Mouse (Mus musculus) midbrain, embryonic 15.5 days (tissue): ENCODE data around the gene Icos. TPM values are rescaled to one million over a fixed set of nuclear protein-coding genes. Genes with fewer than 3 reads are reported as not detected.
A peak's percentile ranks its signal among the peaks of the same experiment; 100 is the strongest.

Source experiments
- ATAC-seq: fragments of 200-750 bp; cut with Nextera tagmentation; replicated peaks from 2 replicates; pipeline ENCODE4 v1.8.0; 2017; ENCODE audit warnings: moderate TSS enrichment
- H3K27ac ChIP-seq: fragments of 300-500 bp; sonication (generic); 2 replicates; pipeline ENCODE4 v1.5.1; 2015; ENCODE audit warnings: mild to moderate bottlenecking, inconsistent platforms
- H3K27me3 ChIP-seq: fragments of 300-500 bp; sonication (generic); replicated peaks from 2 replicates; pipeline ENCODE4 v1.6.1; 2015; ENCODE audit warnings: inconsistent platforms
- H3K36me3 ChIP-seq: fragments of 300-500 bp; sonication (generic); replicated peaks from 2 replicates; pipeline ENCODE4 v1.6.1; 2015; ENCODE audit warnings: inconsistent platforms
- H3K4me1 ChIP-seq: fragments of 300-500 bp; sonication (generic); 2 replicates; pipeline ENCODE4 v1.6.1; 2015; ENCODE audit warnings: inconsistent platforms
- H3K4me2 ChIP-seq: fragments of 300-500 bp; sonication (generic); 2 replicates; pipeline ENCODE4 v1.6.1; 2015; ENCODE audit warnings: inconsistent platforms, mild to moderate bottlenecking, moderate library complexity
- H3K4me3 ChIP-seq: fragments of 300-500 bp; sonication (generic); 2 replicates; pipeline ENCODE4 v1.5.1; 2015; ENCODE audit warnings: mild to moderate bottlenecking, inconsistent platforms
- H3K9ac ChIP-seq: fragments of 300-500 bp; sonication (generic); 2 replicates; pipeline ENCODE4 v1.6.1; 2015; ENCODE audit warnings: mild to moderate bottlenecking, inconsistent platforms
- H3K9me3 ChIP-seq: fragments of 300-500 bp; sonication (generic); 2 replicates; pipeline ENCODE4 v1.6.1; 2016; ENCODE audit warnings: inconsistent platforms
- WGBS: fragments of 180-500 bp; shearing (Covaris S2); methylation state at CpG from one replicate; pipeline ENCODE4 v1.1.7; 2015; ENCODE audit warnings: mixed read lengths; 5-methylcytosine and 5-hydroxymethylcytosine counted together
- polyA plus RNA-seq: library from polyadenylated mRNA; unstranded; fragments of >200 nt; fragmentation: Nextera tagmentation; extraction: Ambion mirVana; gene quantifications from 2 replicates; pipeline ENCODE4 v1.2.1, GENCODE M21; 2015

The Icos gene
- polyA plus RNA-seq, 1 experiment from 2014 or later = not detected

DNA sequence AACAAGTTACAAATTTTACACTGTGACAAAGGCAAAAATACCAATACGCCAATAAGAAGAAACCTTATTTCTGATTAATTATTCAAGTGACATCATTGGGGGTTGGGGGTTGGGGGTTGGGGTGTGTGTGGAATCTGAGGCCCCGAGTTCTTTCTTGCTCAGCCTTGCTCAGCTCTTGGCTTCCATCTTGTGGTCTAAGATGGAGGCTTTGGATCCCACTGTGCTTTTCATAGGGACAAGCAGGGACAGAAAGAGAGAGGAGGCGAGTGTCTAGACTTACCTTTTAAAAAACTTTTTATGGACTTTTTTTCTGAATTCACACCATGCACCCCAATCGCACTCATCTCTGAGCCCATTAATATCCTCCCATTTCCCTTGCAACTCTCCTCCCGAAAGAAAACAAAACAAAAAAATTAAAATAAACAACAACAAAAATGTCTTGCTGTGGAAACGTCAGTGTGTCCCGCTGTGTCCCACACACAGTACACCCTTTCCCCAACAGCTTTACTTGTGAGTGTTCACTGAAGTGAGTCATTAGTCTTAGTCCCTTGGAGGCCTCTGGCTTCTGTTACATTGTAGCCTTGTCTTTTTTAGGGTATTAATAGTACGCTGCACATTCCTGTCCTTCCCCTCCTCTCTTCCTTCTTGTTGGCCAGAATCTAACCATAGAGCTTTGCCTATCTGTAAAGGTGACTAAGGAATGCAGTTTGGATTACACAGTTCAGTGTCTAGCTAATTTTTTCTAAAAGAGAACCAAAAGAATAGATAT lies 31.9 kb upstream of the Icos start:
- Histone ChIP-seq H3K9ac (no peak overlapping the region), H3K27me3 (no peaks in the 10 kb centered on the region), H3K4me3 (no peak overlapping the region), H3K27ac (no peak overlapping the region), H3K9me3 (no peaks in the 10 kb centered on the region), H3K36me3 (no peaks in the 10 kb centered on the region), H3K4me2 (no peak overlapping the region), H3K4me1 (no peaks in the 10 kb centered on the region)
- WGBS = 83% methylated on average over 8 of the region's 8 CpGs
- ATAC-seq = no peak

DNA sequence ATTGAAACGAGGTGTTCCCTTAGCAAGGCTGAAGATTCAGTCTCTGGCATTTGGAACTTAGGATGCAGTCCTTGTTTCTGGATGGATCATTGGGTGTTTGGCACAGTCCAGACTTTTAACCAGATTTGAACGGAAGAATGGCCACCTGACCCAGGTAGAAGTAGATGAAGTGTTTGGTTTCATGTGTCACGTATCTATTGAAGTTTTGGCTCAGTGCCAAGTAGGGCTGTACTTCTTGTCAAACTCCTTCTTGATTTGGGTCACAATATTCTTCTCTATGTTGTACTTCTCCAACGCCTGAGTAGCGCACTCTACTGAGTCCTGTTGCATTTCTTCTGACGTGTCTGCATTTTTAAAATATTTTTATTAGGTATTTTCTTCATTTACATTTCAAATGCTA lies 29.6 kb upstream of the Icos start:
- 91% methylated on average over 6 of the region's 6 CpGs for WGBS
- Histone ChIP-seq H3K9me3 (no peaks in the 10 kb centered on the region), H3K4me2 (no peak overlapping the region), H3K36me3 (no peaks in the 10 kb centered on the region), H3K4me3 (no peak overlapping the region), H3K27me3 (no peaks in the 10 kb centered on the region), H3K9ac (no peak overlapping the region), H3K27ac (no peak overlapping the region), H3K4me1 (no peaks in the 10 kb centered on the region)
- ATAC-seq = no peak

DNA sequence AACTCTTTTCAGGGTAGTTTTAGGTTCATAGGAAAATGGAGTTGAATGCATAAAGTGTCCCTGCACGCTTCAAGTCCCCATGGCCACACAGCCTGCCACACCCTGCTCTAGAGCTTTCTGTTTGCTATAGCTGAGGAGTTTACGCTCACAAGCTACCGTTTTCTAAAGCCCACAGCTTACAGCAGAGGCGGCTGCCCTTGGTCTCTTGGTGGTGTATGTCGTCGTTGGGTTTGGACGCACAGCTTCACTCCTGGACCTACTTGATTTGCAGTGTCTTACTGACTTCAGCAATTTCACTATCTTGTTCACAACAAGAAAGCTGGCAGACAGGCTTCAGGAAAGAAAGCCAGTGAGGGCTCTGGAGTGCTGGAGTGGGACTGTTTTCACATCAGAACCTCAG lies 24.8 kb upstream of the Icos start:
- no peaks in the 10 kb centered on the region for H3K4me1 ChIP-seq
- WGBS = 75% methylated on average over 7 of the region's 7 CpGs
- H3K4me2 ChIP-seq = no peak overlapping the region

DNA sequence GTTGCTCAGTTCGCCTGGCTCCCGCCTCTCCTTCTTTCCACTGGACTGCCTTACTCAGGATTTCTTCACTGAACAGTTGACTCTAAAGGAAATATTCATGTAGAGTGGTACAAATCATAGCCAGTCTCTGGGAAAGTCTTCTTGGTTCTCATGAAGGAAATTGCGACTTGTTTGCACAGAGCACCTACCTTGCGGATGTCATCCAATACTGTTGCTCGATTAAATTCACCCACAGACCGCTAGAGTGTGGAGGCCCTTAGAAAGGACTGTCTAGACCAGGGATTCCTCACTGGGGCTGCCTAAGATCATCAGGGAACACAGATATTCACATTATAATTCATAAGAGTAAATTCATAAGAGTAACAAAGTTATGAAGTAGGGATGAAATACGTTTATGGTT lies 24.0 kb upstream of the Icos start:
- WGBS = 96% methylated on average over 7 of the region's 7 CpGs
- Histone ChIP-seq H3K27ac (no peak overlapping the region), H3K9me3 (no peaks in the 10 kb centered on the region), H3K4me2 (no peak overlapping the region), H3K9ac (no peak overlapping the region), H3K27me3 (no peaks in the 10 kb centered on the region), H3K4me1 (no peaks in the 10 kb centered on the region), H3K36me3 (no peaks in the 10 kb centered on the region), H3K4me3 (no peak overlapping the region)
- no peak for ATAC-seq

More for the DNA sequence above, 24.8 kb upstream of the Icos start:
- Histone ChIP-seq H3K9ac (no peak overlapping the region), H3K27ac (no peak overlapping the region), H3K27me3 (no peaks in the 10 kb centered on the region), H3K9me3 (no peaks in the 10 kb centered on the region), H3K4me3 (no peak overlapping the region), H3K36me3 (no peaks in the 10 kb centered on the region)
- ATAC-seq = no peak

DNA sequence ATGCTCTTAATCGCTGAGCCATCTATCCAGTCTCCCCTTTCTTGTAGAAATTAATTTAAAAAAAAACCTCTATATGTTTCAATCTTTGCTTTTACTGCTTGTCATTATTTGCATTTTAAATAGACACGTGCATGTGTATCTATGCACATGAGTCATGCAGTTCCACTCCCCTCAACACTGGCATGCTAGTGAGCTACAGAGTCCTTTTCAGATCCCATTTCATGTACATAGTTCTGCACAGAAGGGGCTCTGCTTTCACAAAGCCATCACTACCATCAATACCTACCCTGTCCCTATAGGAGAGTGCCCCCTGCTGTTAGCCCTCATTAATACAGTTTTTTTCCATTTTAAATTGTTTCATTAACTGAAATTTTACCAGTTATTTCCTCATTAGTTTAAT lies 23.0 kb upstream of the Icos start:
- Histone ChIP-seq H3K27ac (no peak overlapping the region), H3K4me3 (no peak overlapping the region)

DNA sequence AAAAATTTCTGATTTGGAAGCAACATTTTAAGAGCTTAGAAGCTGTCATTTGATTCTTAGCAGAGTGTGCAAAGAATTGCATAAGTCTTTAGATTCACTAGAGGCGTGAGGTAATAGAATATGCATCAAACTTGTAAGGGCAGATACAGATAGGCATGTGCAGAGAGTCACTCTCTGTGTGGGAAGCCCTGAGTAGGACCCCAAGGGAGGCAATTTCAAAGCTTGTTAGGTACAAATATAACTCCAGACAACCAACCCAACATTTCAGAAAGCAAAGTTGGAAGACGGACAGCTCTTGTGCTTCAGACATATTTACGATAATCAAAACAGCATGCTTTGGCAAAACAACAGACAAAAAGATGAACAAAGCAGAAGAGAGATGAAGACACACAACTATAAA lies 22.5 kb upstream of the Icos start:
- Histone ChIP-seq H3K9me3 (no peaks in the 10 kb centered on the region), H3K4me3 (no peak overlapping the region), H3K36me3 (no peaks in the 10 kb centered on the region), H3K27me3 (no peaks in the 10 kb centered on the region), H3K4me1 (no peaks in the 10 kb centered on the region), H3K9ac (no peak overlapping the region), H3K27ac (no peak overlapping the region), H3K4me2 (no peak overlapping the region)
- 88% methylated on average over 3 of the region's 3 CpGs for WGBS
- ATAC-seq = no peak

More for the DNA sequence above, 23.0 kb upstream of the Icos start:
- no peaks in the 10 kb centered on the region for H3K9me3 ChIP-seq
- H3K36me3 ChIP-seq = no peaks in the 10 kb centered on the region
- ATAC-seq = no peak
- H3K9ac ChIP-seq = no peak overlapping the region
- WGBS = 65% methylated on average over 2 of the region's 2 CpGs
- no peaks in the 10 kb centered on the region for H3K4me1 ChIP-seq
- no peak overlapping the region for H3K4me2 ChIP-seq
- H3K27me3 ChIP-seq = no peaks in the 10 kb centered on the region

DNA sequence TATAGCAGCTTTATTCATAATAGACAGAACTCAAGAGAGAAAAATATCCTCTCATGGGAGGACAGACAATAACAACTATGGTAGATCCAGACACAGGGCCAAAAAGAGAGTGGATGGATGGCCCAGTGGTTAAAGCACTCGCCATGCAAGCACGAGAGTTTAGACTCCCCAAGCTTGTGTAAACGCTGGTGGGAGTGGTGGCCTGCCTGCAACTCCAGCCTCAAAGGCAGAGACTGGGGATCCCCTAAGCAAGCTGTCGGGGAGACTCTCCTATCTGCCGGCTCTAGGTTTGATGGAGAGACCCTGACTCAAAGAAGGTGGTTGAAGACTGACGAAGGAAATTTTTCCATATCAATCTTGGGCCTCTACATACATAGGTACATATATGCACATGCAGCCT lies 21.5 kb upstream of the Icos start:
- H3K36me3 ChIP-seq = no peaks in the 10 kb centered on the region
- no peaks in the 10 kb centered on the region for H3K9me3 ChIP-seq
- 88% methylated on average over 6 of the region's 6 CpGs for WGBS
- no peak overlapping the region for H3K9ac ChIP-seq
- no peaks in the 10 kb centered on the region for H3K4me1 ChIP-seq
- no peak overlapping the region for H3K4me2 ChIP-seq
- H3K27me3 ChIP-seq = no peaks in the 10 kb centered on the region
- ATAC-seq = no peak
- no peak overlapping the region for H3K4me3 ChIP-seq
- no peak overlapping the region for H3K27ac ChIP-seq

DNA sequence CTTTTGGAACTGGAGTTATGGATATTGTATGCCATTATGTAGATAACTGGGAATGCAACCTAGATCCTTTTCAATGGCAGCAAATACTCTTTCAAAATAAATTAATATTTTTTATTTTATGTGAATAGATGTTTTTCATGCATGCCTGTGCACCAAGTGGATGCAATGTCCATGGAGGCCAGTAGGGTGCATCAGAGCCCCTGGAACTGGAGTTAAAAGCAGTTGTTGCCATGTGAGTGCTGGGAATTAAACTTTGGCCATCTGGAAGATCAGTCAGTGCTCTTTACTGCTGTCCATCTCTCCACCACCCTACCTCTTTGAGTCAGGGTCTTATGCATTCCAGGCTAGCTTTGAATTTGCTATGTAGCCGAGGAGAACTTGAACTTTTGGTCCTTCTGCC lies 19.4 kb upstream of the Icos start:
- Histone ChIP-seq H3K36me3 (no peaks in the 10 kb centered on the region), H3K9ac (no peak overlapping the region), H3K27me3 (no peaks in the 10 kb centered on the region), H3K4me3 (no peak overlapping the region), H3K4me2 (no peak overlapping the region), H3K9me3 (no peaks in the 10 kb centered on the region), H3K4me1 (no peaks in the 10 kb centered on the region), H3K27ac (no peak overlapping the region)
- WGBS = 93% methylated on average over 1 of the region's 1 CpGs
- no peak for ATAC-seq

DNA sequence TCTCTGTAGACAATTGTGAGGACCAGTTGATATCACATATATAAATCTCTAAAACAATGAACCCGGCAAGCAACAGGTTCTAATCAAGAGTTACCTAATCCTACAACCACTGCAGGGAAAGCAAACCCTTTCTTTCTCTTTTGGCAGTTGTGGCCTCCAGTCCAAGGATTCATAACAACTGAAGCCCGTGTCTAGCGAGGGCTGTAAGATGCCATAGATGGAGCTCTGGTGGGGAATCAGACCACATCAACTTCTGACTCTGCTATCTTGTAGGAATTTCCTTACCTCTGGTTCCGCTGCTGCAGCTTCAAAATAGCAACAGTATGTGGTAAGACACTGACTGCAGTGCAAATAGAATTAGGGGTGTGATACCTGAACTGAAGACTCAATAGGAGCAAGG lies 18.5 kb upstream of the Icos start:
- Histone ChIP-seq H3K27ac (no peak overlapping the region), H3K9me3 (no peaks in the 10 kb centered on the region), H3K9ac (no peak overlapping the region), H3K4me2 (no peak overlapping the region), H3K27me3 (no peaks in the 10 kb centered on the region), H3K4me1 (no peaks in the 10 kb centered on the region), H3K4me3 (no peak overlapping the region), H3K36me3 (no peaks in the 10 kb centered on the region)
- no peak for ATAC-seq
- WGBS = 90% methylated on average over 4 of the region's 4 CpGs

DNA sequence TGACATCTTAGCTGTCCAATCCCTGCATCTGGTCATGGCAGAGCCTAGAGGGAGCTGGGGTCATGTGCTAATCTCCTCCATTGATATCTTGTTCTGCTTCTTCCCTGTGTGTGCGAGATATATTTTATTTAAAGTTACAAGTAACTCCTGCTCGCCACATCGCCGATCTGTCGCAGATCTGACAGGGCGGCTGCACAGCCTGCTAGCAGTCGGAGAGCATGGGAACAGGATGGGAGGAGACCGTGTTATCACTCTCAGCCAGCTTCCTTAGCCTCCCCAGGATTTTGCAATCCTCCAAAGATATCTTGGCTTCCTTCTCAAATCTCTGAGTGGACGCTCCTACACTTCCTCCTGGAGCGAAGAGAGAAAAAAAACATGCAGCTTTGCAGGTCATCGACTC lies 17.3 kb upstream of the Icos start:
- no peak overlapping the region for H3K4me2 ChIP-seq
- H3K27me3 ChIP-seq = no peaks in the 10 kb centered on the region
- ATAC-seq = no peak
- H3K9me3 ChIP-seq = no peaks in the 10 kb centered on the region
- H3K27ac ChIP-seq = no peak overlapping the region
- H3K36me3 ChIP-seq = no peaks in the 10 kb centered on the region
- no peak overlapping the region for H3K9ac ChIP-seq
- no peak overlapping the region for H3K4me3 ChIP-seq
- H3K4me1 ChIP-seq = no peaks in the 10 kb centered on the region
- WGBS = 84% methylated on average over 11 of the region's 11 CpGs

DNA sequence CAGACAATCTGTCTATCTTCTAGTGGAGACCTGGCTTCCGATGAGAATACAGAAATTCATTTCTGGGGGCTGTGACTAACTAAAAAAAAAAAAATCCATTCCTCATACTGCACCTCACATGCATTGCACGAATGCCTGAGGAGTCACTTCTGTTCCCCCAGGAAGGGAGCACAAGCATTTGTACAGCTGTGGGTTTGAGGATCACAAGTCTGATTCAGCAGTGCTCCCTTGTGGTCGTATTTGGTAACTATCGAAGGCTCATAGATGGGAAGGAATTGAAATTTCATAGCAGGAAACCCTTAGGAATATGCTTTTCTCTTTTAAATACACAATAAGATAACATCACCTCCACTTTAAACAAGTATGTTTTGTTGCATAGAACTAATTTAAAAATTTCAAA lies 16.6 kb upstream of the Icos start:
- no peak overlapping the region for H3K27ac ChIP-seq
- ATAC-seq = peak; percentile 54; the same call in 1 of the 2 replicates
- WGBS = 26% methylated on average over 4 of the region's 4 CpGs

DNA sequence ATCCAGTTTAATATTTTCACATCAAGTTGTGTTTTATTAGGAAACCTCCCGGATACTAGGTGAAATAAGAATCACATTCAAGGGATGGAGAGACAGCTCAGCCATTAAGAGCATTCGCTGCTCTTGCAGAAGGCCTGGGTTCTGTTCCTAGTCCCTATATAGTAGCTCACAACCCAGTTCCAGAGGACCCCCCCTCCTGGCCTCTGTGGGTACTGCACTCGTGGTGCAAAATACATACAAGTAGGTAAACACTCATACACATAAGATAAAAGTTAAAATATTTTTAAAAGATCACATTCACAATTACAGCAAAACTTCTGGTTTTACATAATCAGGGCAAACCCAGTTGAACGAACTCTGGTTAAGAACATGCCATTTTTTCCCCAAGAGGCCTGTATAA lies 15.6 kb upstream of the Icos start:
- Histone ChIP-seq H3K9ac (no peak overlapping the region), H3K4me2 (no peak overlapping the region), H3K27me3 (no peaks in the 10 kb centered on the region), H3K4me3 (no peak overlapping the region), H3K4me1 (no peaks in the 10 kb centered on the region), H3K36me3 (no peaks in the 10 kb centered on the region), H3K27ac (no peak overlapping the region), H3K9me3 (no peaks in the 10 kb centered on the region)
- WGBS = 92% methylated on average over 4 of the region's 4 CpGs
- ATAC-seq = no peak

More for the DNA sequence above, 16.6 kb upstream of the Icos start:
- Histone ChIP-seq H3K4me2 (no peak overlapping the region), H3K27me3 (no peaks in the 10 kb centered on the region), H3K4me3 (no peak overlapping the region), H3K9me3 (no peaks in the 10 kb centered on the region), H3K9ac (no peak overlapping the region), H3K36me3 (no peaks in the 10 kb centered on the region), H3K4me1 (no peaks in the 10 kb centered on the region)

DNA sequence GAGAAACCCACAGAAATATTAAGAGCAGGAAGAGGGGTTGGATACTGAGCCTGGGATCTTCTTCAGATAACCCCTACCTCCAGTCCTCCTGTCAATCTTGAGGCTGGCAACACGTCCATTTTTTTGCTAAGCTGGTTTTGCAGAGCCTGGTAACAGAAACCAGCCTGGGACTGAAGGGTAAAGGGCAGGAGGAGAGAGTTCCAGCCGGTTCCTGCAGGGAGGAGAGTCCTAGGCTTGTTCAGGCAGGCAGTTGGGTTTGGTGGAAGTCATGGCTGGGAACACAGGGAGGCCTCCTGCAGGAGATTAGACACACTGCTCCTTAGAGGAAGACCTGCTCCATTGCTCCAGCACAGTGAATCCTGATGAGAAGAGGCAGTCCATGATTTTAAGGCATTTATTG lies 10.2 kb upstream of the Icos start:
- Histone ChIP-seq H3K4me3 (no peak overlapping the region), H3K27me3 (no peaks in the 10 kb centered on the region), H3K4me2 (no peak overlapping the region), H3K9ac (no peak overlapping the region), H3K36me3 (no peaks in the 10 kb centered on the region), H3K9me3 (no peaks in the 10 kb centered on the region), H3K27ac (no peak overlapping the region), H3K4me1 (no peaks in the 10 kb centered on the region)
- ATAC-seq = no peak
- 39% methylated on average over 2 of the region's 2 CpGs for WGBS
